31 mouse cellular contexts compared by ENCODE assay signal in genomic region chr19:20402516-20403200, GRCm38 (mm10). TPM values are rescaled to one million over a fixed set of nuclear protein-coding genes. Genes with fewer than 3 reads are reported as not detected.
DNase-seq lines count a peak whose midpoint lies in the region; ATAC-seq and TF ChIP-seq lines count a peak whose summit lies in the region.
"Had no signal": no experiment of that assay in that cellular context is flagged by ENCODE, and none has a peak within 500 bp of the region (broad histone marks: within the 10 kb centered on the region; RNA-seq: fewer than 3 reads in every experiment).

No protein-coding gene starts in this region.

- WGBS in lung, embryonic 14.5 days = 40% methylated on average over 5 of the region's 5 CpGs
- 82% methylated on average over 5 of the region's 5 CpGs for WGBS in midbrain, embryonic 10.5 days
- WGBS in hindbrain, embryonic 11.5 days = 60% methylated on average over 5 of the region's 5 CpGs

- H3K9ac ChIP-seq in lung, embryonic 14.5 days = no peak overlapping the region
- no peak overlapping the region for H3K9ac ChIP-seq in hindbrain, embryonic 11.5 days (ENCODE audit: low read depth, low read length)
- H3K9ac ChIP-seq: embryonic facial prominence, embryonic 12.5 days; forebrain, embryonic 15.5 days; heart, embryonic 13.5 days; liver, embryonic 14.5 days; neural tube, embryonic 15.5 days had no signal

- in situ Hi-C loops in Patski (cut with MboI; ENCODE audit: low pct_unique_long_range_greater_than_20kb) = no loop called here

- H3K27ac ChIP-seq in lung, embryonic 14.5 days (ENCODE audit: low read depth) = peak overlapping the region; percentile 55
- H3K27ac ChIP-seq in midbrain, embryonic 10.5 days (replicated peaks) = no peak overlapping the region
- no peak overlapping the region for H3K27ac ChIP-seq in hindbrain, embryonic 11.5 days (ENCODE audit: low read depth, low read length)
- H3K27ac ChIP-seq: embryonic facial prominence, embryonic 12.5 days; forebrain, embryonic 10.5 days; forebrain, embryonic 15.5 days; gastrocnemius, adult 2 months; heart, embryonic 13.5 days; hindbrain, embryonic 10.5 days; kidney, postnatal 0 days; liver, embryonic 14.5 days; neural tube, embryonic 15.5 days had no signal

- H3K36me3 ChIP-seq in lung, embryonic 14.5 days (ENCODE audit: insufficient read depth) = no peaks in the 10 kb centered on the region
- H3K36me3 ChIP-seq in midbrain, embryonic 10.5 days = no peaks in the 10 kb centered on the region
- no peaks in the 10 kb centered on the region for H3K36me3 ChIP-seq in hindbrain, embryonic 11.5 days (ENCODE audit: control insufficient read depth, insufficient read depth, low read length)
- H3K36me3 ChIP-seq: embryonic facial prominence, embryonic 12.5 days; forebrain, embryonic 10.5 days; forebrain, embryonic 15.5 days; heart, embryonic 13.5 days; hindbrain, embryonic 10.5 days; neural tube, embryonic 15.5 days had no signal

- CTCF ChIA-PET in Patski (lab: Charles Lee) = interaction anchor here (1.3 to 2.0 kb wide), 2 partner anchors 13 to 15 kb away, joined by 5 to 6 read pairs; no protein-coding TSS in a partner anchor

- no peak for ATAC-seq in lung, embryonic 14.5 days (ENCODE audit: insufficient read depth)
- peak; percentile 42 for ATAC-seq in Patski
- 0 out of 2 replicates have a peak, but pooled peaks have one; percentile 42 for ATAC-seq in megakaryocyte progenitor cell, adult 5-6 weeks (replicated peaks; ENCODE audit: poor library complexity)
- ATAC-seq in hindbrain, embryonic 11.5 days (ENCODE audit: low FRiP score) = no peak
- ATAC-seq: CD4-positive, CD25-positive, alpha-beta regulatory T cell, adult 4 months; forebrain, embryonic 15.5 days; hindbrain, embryonic 16.5 days had no signal

- H3K4me2 ChIP-seq in lung, embryonic 14.5 days = no peak overlapping the region
- no peak overlapping the region for H3K4me2 ChIP-seq in hindbrain, embryonic 11.5 days (replicated peaks; ENCODE audit: low read depth, low read length)
- H3K4me2 ChIP-seq: embryonic facial prominence, embryonic 12.5 days; forebrain, embryonic 15.5 days; heart, embryonic 13.5 days; neural tube, embryonic 15.5 days had no signal

- peak; percentile 19 for DNase-seq in lung, embryonic 14.5 days
- no peak for DNase-seq in lung, postnatal 10 days
- peak; percentile 83 for DNase-seq in 3T3-L1 (ENCODE audit: low read depth, low spot score)
- no peak for DNase-seq in Patski (ENCODE audit: low read depth, low spot score)
- DNase-seq in heart, adult 18-20 months = no peak
- DNase-seq in midbrain, embryonic 10.5 days (ENCODE audit: low spot score) = no peak
- no peak for DNase-seq in hindbrain, embryonic 11.5 days (ENCODE audit: low spot score)
- DNase-seq: adrenal gland, postnatal 14 days; embryo, embryonic 11 days; gastrocnemius, adult 2 months; gastrocnemius, postnatal 36 days; heart, postnatal 10 days; kidney, postnatal 4 days; layer of hippocampus, postnatal 36 days; liver; midbrain, embryonic 14.5 days; retina, postnatal 1 day; right cerebral cortex, postnatal 25 days; thymus, adult 2 months; thymus, postnatal 36 days had no signal

- no peaks in the 10 kb centered on the region for H3K27me3 ChIP-seq in lung, embryonic 14.5 days (ENCODE audit: insufficient read depth, low read length)
- no peaks in the 10 kb centered on the region for H3K27me3 ChIP-seq in Patski
- H3K27me3 ChIP-seq in midbrain, embryonic 10.5 days (ENCODE audit: low read depth, poor library complexity, severe bottlenecking) = no peaks in the 10 kb centered on the region
- H3K27me3 ChIP-seq in hindbrain, embryonic 11.5 days (ENCODE audit: control insufficient read depth, insufficient read depth, low read length) = no peaks in the 10 kb centered on the region
- H3K27me3 ChIP-seq: embryonic facial prominence, embryonic 12.5 days; forebrain, embryonic 15.5 days; heart, embryonic 13.5 days; neural tube, embryonic 15.5 days had no signal

- no peak for TF ChIP-seq CTCF in lung, embryonic 14.5 days (IDR thresholded peaks at IDR 0.05; ENCODE audit: low read depth)
- TF ChIP-seq CTCF in Patski (IDR thresholded peaks at IDR 0.05) = no peak

- H3K4me3 ChIP-seq in lung, embryonic 14.5 days (ENCODE audit: low read depth, low read length) = no peak overlapping the region
- H3K4me3 ChIP-seq in midbrain, embryonic 10.5 days = no peak overlapping the region
- H3K4me3 ChIP-seq in hindbrain, embryonic 11.5 days (ENCODE audit: low read depth, low read length) = no peak overlapping the region
- H3K4me3 ChIP-seq: embryonic facial prominence, embryonic 12.5 days; forebrain, embryonic 10.5 days; forebrain, embryonic 15.5 days; gastrocnemius, adult 2 months; heart, embryonic 13.5 days; hindbrain, embryonic 10.5 days; neural tube, embryonic 15.5 days had no signal

- H3K4me1 ChIP-seq in lung, embryonic 14.5 days (ENCODE audit: insufficient read depth) = peaks cover 4% of the 10 kb centered on the region; the same call in 1 of the 2 replicates
- H3K4me1 ChIP-seq in midbrain, embryonic 10.5 days = no peaks in the 10 kb centered on the region
- no peaks in the 10 kb centered on the region for H3K4me1 ChIP-seq in hindbrain, embryonic 11.5 days (replicated peaks; ENCODE audit: control insufficient read depth, insufficient read depth, low read length)
- H3K4me1 ChIP-seq: embryonic facial prominence, embryonic 12.5 days; forebrain, embryonic 10.5 days; heart, embryonic 13.5 days; hindbrain, embryonic 10.5 days; neural tube, embryonic 15.5 days had no signal

- no peaks in the 10 kb centered on the region for H3K9me3 ChIP-seq in lung, embryonic 14.5 days (ENCODE audit: low read depth, low read length)
- no peaks in the 10 kb centered on the region for H3K9me3 ChIP-seq in midbrain, embryonic 10.5 days (replicated peaks)
- no peaks in the 10 kb centered on the region for H3K9me3 ChIP-seq in hindbrain, embryonic 11.5 days (ENCODE audit: control insufficient read depth, low read length)
- H3K9me3 ChIP-seq: embryonic facial prominence, embryonic 12.5 days; forebrain, embryonic 10.5 days; forebrain, embryonic 15.5 days; heart, embryonic 13.5 days; hindbrain, embryonic 10.5 days; neural tube, embryonic 15.5 days had no signal

- POLR2A ChIA-PET in Patski (lab: Charles Lee) = interaction anchor here (1.0 to 1.4 kb wide), 2 partner anchors 9 to 20 kb away, joined by 3 to 4 read pairs; no protein-coding TSS in a partner anchor

RNA-seq across cellular contexts. Expression of gene Anxa1, which starts 11.9 kb away (rescaled TPM):
- polyA plus RNA-seq in lung, embryonic 14.5 days (2014; fragmentation: Nextera tagmentation; extraction: Ambion mirVana) = 91.5 and 111 TPM in 2 replicates
- 537 TPM for polyA plus RNA-seq in Patski (2021)
- total RNA-seq in megakaryocyte progenitor cell, adult 5-6 weeks (2015) = 489 and 586 TPM in 2 replicates
- 581 and 634 TPM in 2 replicates for total RNA-seq in megakaryocyte progenitor cell, adult 5-6 weeks (2017)
- total RNA-seq in heart, adult 18-20 months (2021) = 10 to 100 TPM; 17.3 to 19.3 TPM
- polyA plus RNA-seq in midbrain, embryonic 10.5 days (2016; fragmentation: Nextera tagmentation; extraction: Ambion mirVana) = 1.6 and 3.1 TPM in 2 replicates
- polyA plus RNA-seq in hindbrain, embryonic 11.5 days (2014; fragmentation: Nextera tagmentation; extraction: Ambion mirVana) = 4.5 and 7.8 TPM in 2 replicates

Comparison
In these comparisons a context has a peak if more than half of its experiments do, and no peak if none do; other contexts are left out.
1. DNase-seq: peak in lung, embryonic 14.5 days (single experiment) and 3T3-L1 (single experiment); none in lung, postnatal 10 days (single experiment), Patski (single experiment), heart, adult 18-20 months (0 of 2), midbrain, embryonic 10.5 days (single experiment) and hindbrain, embryonic 11.5 days (single experiment).
2. ATAC-seq: peak in Patski (single experiment) and megakaryocyte progenitor cell, adult 5-6 weeks (single experiment); none in lung, embryonic 14.5 days (single experiment) and hindbrain, embryonic 11.5 days (single experiment).
3. RNA of gene Anxa1, which starts 11.9 kb away (polyA plus RNA-seq): 537 TPM in Patski (single experiment) and 91.5 to 111 TPM in lung, embryonic 14.5 days; 4.5 to 7.8 TPM in hindbrain, embryonic 11.5 days and 1.6 to 3.1 TPM in midbrain, embryonic 10.5 days; every median in the first group is over 10 times any median in the second.